Mouse (Mus musculus) midbrain, embryonic 16.5 days (tissue): Measurements from ENCODE around the gene Lrmda. TPM values are rescaled to one million over a fixed set of nuclear protein-coding genes. Genes with fewer than 3 reads are reported as not detected.

Experiments used
- ATAC-seq: fragments of 200-750 bp; cut with Nextera tagmentation; 2 replicates; pipeline ENCODE4 v1.8.0; 2017; ENCODE audit warnings: moderate TSS enrichment
- H3K27ac ChIP-seq: fragments of 300-500 bp; sonication (generic); 2 replicates; pipeline ENCODE4 v1.5.1; 2014; ENCODE audit warnings: mild to moderate bottlenecking, low read length, mixed read lengths
- H3K27me3 ChIP-seq: fragments of 300-500 bp; sonication (generic); 2 replicates; pipeline ENCODE4 v1.6.1; 2014; ENCODE audit warnings: low read depth, low read length, mixed read lengths; ENCODE audit not compliant: control insufficient read depth, insufficient read depth
- H3K36me3 ChIP-seq: fragments of 300-500 bp; sonication (generic); 2 replicates; pipeline ENCODE4 v1.6.1; 2014; ENCODE audit warnings: mild to moderate bottlenecking, low read length, moderate library complexity, mixed read lengths; ENCODE audit not compliant: control insufficient read depth, insufficient read depth
- H3K4me1 ChIP-seq: fragments of 300-500 bp; sonication (generic); 2 replicates; pipeline ENCODE4 v1.6.1; 2014; ENCODE audit warnings: mild to moderate bottlenecking, low read length, mixed read lengths; ENCODE audit not compliant: control insufficient read depth, insufficient read depth
- H3K4me2 ChIP-seq: fragments of 300-500 bp; sonication (generic); 2 replicates; pipeline ENCODE4 v1.6.1; 2014; ENCODE audit warnings: mild to moderate bottlenecking, low read length, mixed read lengths
- H3K4me3 ChIP-seq: fragments of 300-500 bp; sonication (generic); 2 replicates; pipeline ENCODE4 v1.5.1; 2014; ENCODE audit warnings: low read depth, mild to moderate bottlenecking, low read length, moderate library complexity, mixed read lengths
- H3K9ac ChIP-seq: fragments of 300-500 bp; sonication (generic); 2 replicates; pipeline ENCODE4 v1.6.1; 2014; ENCODE audit warnings: low read depth, low read length, mixed read lengths
- H3K9me3 ChIP-seq: fragments of 300-500 bp; sonication (generic); replicated peaks from 2 replicates; pipeline ENCODE4 v1.6.1; 2014; ENCODE audit warnings: mild to moderate bottlenecking, low read length, mixed read lengths; ENCODE audit not compliant: control insufficient read depth, poor library complexity, severe bottlenecking
- WGBS: fragments of 180-500 bp; shearing (Covaris S2); extraction: QIAGEN DNeasy Blood & Tissue Kit; methylation state at CpG from one replicate; pipeline ENCODE4 v1.1.7; 2014; 5-methylcytosine and 5-hydroxymethylcytosine counted together
- microRNA-seq: library from miRNA; unstranded; fragments of <30 nt; microRNA quantifications from one replicate; pipeline ENCODE4, GENCODE M21; 2017
- polyA plus RNA-seq: library from polyadenylated mRNA; unstranded; fragments of >200 nt; fragmentation: Nextera tagmentation; extraction: Ambion mirVana; gene quantifications from 2 replicates; pipeline ENCODE4 v1.2.1, GENCODE M21; 2015

Gene Lrmda
- polyA plus RNA-seq, 1 experiment from 2014 or later = not detected

- Histone ChIP-seq H3K36me3 (no peaks in the 10 kb centered on the region), H3K27me3 (no peaks in the 10 kb centered on the region), H3K9me3 (no peaks in the 10 kb centered on the region), H3K4me1 (peaks cover 18% of the 10 kb centered on the region), H3K27ac (peak overlapping the region; percentile 55), H3K9ac (no peak overlapping the region), H3K4me2 (no peak overlapping the region), H3K4me3 (no peak overlapping the region)
- WGBS = 41% methylated on average over 3 of the region's 3 CpGs
- peak; percentile 38; the same call in 1 of the 2 replicates for ATAC-seq
These were observed 1076.5 kb downstream of the Lrmda start for GRCm38 (mm10) chr14:23096017-23096336.

GRCm38 (mm10) chr14:23096405-23096804, 1076.9 kb downstream of the Lrmda start:
- ATAC-seq = peak; percentile 50
- Histone ChIP-seq H3K4me1 (peaks cover 18% of the 10 kb centered on the region), H3K9me3 (no peaks in the 10 kb centered on the region), H3K36me3 (no peaks in the 10 kb centered on the region), H3K27ac (peak overlapping the region; percentile 55), H3K4me3 (no peak overlapping the region), H3K4me2 (no peak overlapping the region), H3K27me3 (no peaks in the 10 kb centered on the region), H3K9ac (no peak overlapping the region)
- WGBS = 67% methylated on average over 4 of the region's 4 CpGs

Small RNAs within 50 kb of the gene (microRNA-seq; reads per million reads assigned to microRNA genes)
- not detected for gene Gm27532

Other genes with a start within 250 kb of the Lrmda start
- 291 and 294 TPM in 2 replicates for gene Vdac2, start 194.5 kb upstream of the Lrmda start, polyA plus RNA-seq
- 58.1 and 58.7 TPM in 2 replicates for gene Comtd1, start 170.7 kb upstream of the Lrmda start, polyA plus RNA-seq
- gene Zfp503, start 30.1 kb upstream of the Lrmda start, polyA plus RNA-seq = 4.0 and 4.4 TPM in 2 replicates